Mouse (Mus musculus) stomach, postnatal 0 days (tissue): Measurements from ENCODE around the gene Kcnk5. TPM values are rescaled to one million over a fixed set of nuclear protein-coding genes. Genes with fewer than 3 reads are reported as not detected.

Experiments used
- ATAC-seq: fragments of 200-750 bp; cut with Nextera tagmentation; 2 replicates; pipeline ENCODE4 v1.8.0; 2017; ENCODE audit not compliant: low FRiP score, low TSS enrichment
- DNase-seq: peaks from one replicate; pipeline ENCODE4 v3.0.0-alpha.2; 2016; ENCODE audit warnings: low spot score
- H3K27ac ChIP-seq: fragments of 300-500 bp; sonication (generic); replicated peaks from 2 replicates; pipeline ENCODE4 v1.5.1; 2014; ENCODE audit warnings: mild to moderate bottlenecking, control low read depth
- H3K27me3 ChIP-seq: fragments of 300-500 bp; sonication (generic); 2 replicates; pipeline ENCODE4 v1.6.1; 2014; ENCODE audit warnings: low read length; ENCODE audit not compliant: control insufficient read depth, insufficient read depth
- H3K36me3 ChIP-seq: fragments of 300-500 bp; sonication (generic); 2 replicates; pipeline ENCODE4 v1.6.1; 2014; ENCODE audit warnings: low read length, mixed read lengths; ENCODE audit not compliant: control insufficient read depth, insufficient read depth
- H3K4me1 ChIP-seq: fragments of 300-500 bp; sonication (generic); replicated peaks from 2 replicates; pipeline ENCODE4 v1.6.1; 2014; ENCODE audit warnings: antibody characterized with exemption; ENCODE audit not compliant: control insufficient read depth, insufficient read depth
- H3K4me2 ChIP-seq: fragments of 300-500 bp; sonication (generic); replicated peaks from 2 replicates; pipeline ENCODE4 v1.6.1; 2014; ENCODE audit warnings: low read depth, mild to moderate bottlenecking, control low read depth, moderate library complexity
- H3K4me3 ChIP-seq: fragments of 300-500 bp; sonication (generic); 2 replicates; pipeline ENCODE4 v1.5.1; 2014; ENCODE audit warnings: low read depth, low read length, control low read depth
- H3K9ac ChIP-seq: fragments of 300-500 bp; sonication (generic); 2 replicates; pipeline ENCODE4 v1.6.1; 2014; ENCODE audit warnings: mild to moderate bottlenecking, low read length, control low read depth, mixed read lengths
- H3K9me3 ChIP-seq: fragments of 300-500 bp; sonication (generic); 2 replicates; pipeline ENCODE4 v1.6.1; 2016; ENCODE audit warnings: low read length; ENCODE audit not compliant: control insufficient read depth
- CTCF ChIP-seq: IDR thresholded peaks from 2 replicates; pipeline ENCODE4 v1.5.1; 2016; ENCODE audit warnings: antibody characterized with exemption, low read depth, mild to moderate bottlenecking, moderate library complexity
- EP300 ChIP-seq: optimal IDR thresholded peaks from 2 replicates; pipeline ENCODE3; 2016; ENCODE audit warnings: antibody characterized with exemption
- WGBS: fragments of 180-500 bp; shearing (Covaris S2); extraction: QIAGEN DNeasy Blood & Tissue Kit; methylation state at CpG from one replicate; pipeline ENCODE4 v1.1.7; 2014; 5-methylcytosine and 5-hydroxymethylcytosine counted together
- polyA plus RNA-seq: library from polyadenylated mRNA; unstranded; fragments of >200 nt; fragmentation: Nextera tagmentation; extraction: Ambion mirVana; gene quantifications from 2 replicates; pipeline ENCODE4 v1.2.1, GENCODE M21; 2015

Kcnk5 gene
- polyA plus RNA-seq, 1 experiment from 2014 or later, result 8.3 TPM

DNA sequence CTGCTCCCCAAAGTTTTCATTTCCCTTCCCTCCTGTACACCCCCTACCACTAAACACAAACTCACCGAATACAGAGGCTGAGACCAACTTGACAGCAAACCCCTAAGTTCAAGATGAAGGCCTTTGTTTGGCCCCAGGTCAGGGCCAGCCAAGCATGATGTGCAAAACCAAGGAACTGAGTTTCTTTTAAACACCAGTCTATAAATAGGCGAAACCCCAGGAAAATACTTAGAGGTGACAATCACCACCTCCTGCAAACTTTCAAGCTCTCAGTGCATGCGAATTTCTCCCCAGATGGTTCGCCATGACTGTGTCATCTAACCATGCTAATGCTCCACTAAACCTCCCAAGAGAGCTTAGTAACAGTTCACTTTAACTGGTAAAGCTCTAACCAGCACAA is 5.9 kb downstream of the Kcnk5 start:
- no peak overlapping the region for H3K27ac ChIP-seq
- no peaks in the 10 kb centered on the region for H3K36me3 ChIP-seq
- H3K4me3 ChIP-seq, result no peak overlapping the region
- no peaks in the 10 kb centered on the region for H3K9me3 ChIP-seq
- 87% methylated on average over 4 of the region's 4 CpGs for WGBS
- H3K9ac ChIP-seq, result no peak overlapping the region
- no peak for TF ChIP-seq CTCF
- TF ChIP-seq EP300, result no peak
- H3K4me1 ChIP-seq, result 0 out of 2 replicates have a peak, but pooled peaks cover 4% of the 10 kb centered on the region
- H3K27me3 ChIP-seq, result no peaks in the 10 kb centered on the region
- ATAC-seq, result no peak
- H3K4me2 ChIP-seq, result no peak overlapping the region
- DNase-seq, result no peak

DNA sequence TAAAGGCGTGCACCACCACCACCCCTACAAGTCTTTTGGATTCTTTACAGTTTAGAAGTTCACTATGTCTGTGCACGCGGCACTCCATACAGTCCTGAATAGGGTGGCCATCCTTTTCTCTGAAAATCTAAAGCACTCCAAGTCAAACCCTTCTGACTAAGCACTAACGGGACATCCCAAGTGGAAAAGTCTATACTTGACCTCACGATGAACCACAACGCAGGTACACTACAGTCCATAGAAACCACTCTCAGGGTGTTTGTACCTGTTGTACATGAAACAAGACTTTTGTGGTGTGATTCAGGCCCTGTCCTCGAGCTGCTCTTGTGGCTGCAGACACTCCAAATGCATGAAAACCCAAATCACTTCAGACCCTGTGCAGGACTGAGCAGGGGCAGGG is 6.5 kb downstream of the Kcnk5 start:
- no peaks in the 10 kb centered on the region for H3K36me3 ChIP-seq
- no peak overlapping the region for H3K4me2 ChIP-seq
- no peaks in the 10 kb centered on the region for H3K4me1 ChIP-seq
- H3K27ac ChIP-seq, result no peak overlapping the region
- WGBS, result 87% methylated on average over 7 of the region's 7 CpGs
- TF ChIP-seq CTCF (no peak), EP300 (no peak)
- no peak overlapping the region for H3K9ac ChIP-seq
- no peak overlapping the region for H3K4me3 ChIP-seq
- no peaks in the 10 kb centered on the region for H3K27me3 ChIP-seq
- ATAC-seq (no peak), DNase-seq (no peak)
- H3K9me3 ChIP-seq, result no peaks in the 10 kb centered on the region

DNA sequence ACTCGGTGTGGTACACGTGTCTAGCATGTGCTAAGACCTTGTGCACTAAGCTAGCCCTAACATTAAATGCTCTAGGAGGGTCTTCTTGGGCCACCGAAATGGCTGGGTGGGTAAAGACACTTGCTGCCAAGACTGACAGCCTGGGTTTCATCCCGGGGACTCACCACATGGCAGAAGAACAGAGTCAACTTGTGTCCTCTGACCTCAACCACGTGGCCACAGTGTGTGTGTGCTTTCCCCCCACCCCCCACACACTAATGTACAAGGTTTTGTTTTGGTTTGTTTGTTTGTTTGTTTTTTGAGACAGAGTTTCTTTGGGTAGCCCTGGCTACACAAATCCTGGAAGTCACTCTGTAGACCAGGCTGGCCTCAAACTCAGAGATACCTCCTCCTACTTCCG is 6.9 kb downstream of the Kcnk5 start:
- Histone ChIP-seq H3K27me3 (no peaks in the 10 kb centered on the region), H3K4me1 (no peaks in the 10 kb centered on the region), H3K27ac (no peak overlapping the region), H3K4me2 (no peak overlapping the region), H3K9ac (no peak overlapping the region), H3K36me3 (no peaks in the 10 kb centered on the region), H3K9me3 (no peaks in the 10 kb centered on the region), H3K4me3 (no peak overlapping the region)
- WGBS, result 82% methylated on average over 6 of the region's 6 CpGs
- TF ChIP-seq EP300, result no peak
- no peak for TF ChIP-seq CTCF
- DNase-seq, result no peak
- no peak for ATAC-seq

DNA sequence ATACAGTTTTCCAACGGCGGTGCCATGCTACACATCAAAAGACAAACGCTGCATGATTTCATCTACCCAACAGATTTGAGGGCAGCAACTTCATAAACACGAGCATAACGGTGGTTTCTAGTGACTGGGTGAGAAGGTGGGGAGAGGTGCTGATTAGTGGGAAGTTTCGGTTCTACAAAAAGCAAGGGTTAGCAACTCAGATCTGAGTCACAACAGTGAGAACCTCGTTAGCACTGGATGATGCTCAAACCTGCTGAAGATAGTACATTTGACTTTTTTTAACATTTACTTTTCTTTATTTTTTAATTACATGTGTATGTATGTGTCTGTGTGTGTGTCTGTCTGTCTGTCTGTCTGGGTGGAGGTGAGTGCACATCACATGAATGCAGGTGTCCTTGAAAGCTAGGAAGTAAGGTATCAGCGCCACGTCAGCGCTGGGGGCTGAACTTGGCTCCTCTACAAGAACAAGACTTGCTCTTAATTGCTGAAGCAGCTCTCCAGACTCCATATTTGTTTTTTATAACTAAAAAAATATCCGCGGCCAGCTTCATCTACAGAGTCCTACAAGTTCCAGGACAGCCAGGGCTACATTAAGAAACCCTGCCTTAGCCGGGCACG is 7.6 kb downstream of the Kcnk5 start:
- Histone ChIP-seq H3K9ac (no peak overlapping the region), H3K4me1 (no peaks in the 10 kb centered on the region), H3K36me3 (no peaks in the 10 kb centered on the region), H3K4me3 (no peak overlapping the region), H3K4me2 (no peak overlapping the region), H3K27me3 (no peaks in the 10 kb centered on the region), H3K9me3 (no peaks in the 10 kb centered on the region), H3K27ac (no peak overlapping the region)
- 86% methylated on average over 14 of the region's 14 CpGs for WGBS
- ATAC-seq (no peak), DNase-seq (no peak)
- TF ChIP-seq EP300, result no peak
- no peak for TF ChIP-seq CTCF

DNA sequence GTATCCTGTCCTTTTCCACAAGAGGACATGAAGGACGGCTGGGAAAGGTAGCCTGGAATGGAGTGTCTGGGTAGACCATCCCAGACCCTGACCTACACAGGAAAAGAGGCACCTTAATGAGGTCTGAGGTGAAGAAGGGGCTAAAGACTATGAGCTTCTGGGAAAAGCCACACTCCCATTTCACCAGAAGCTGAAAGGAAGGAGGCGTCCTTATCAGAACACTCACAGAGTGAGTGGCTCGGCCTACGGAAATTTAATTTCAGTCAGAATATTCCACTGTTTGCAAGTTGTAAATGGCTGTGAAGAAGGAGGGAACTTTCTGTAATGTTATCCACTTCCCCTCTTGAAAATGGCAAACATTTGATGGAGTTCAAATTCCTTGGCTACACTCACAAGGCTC is 8.7 kb downstream of the Kcnk5 start:
- DNase-seq (no peak), ATAC-seq (no peak)
- H3K4me3 ChIP-seq, result no peak overlapping the region
- no peak overlapping the region for H3K9ac ChIP-seq
- H3K27me3 ChIP-seq, result no peaks in the 10 kb centered on the region
- H3K36me3 ChIP-seq, result no peaks in the 10 kb centered on the region
- no peak for TF ChIP-seq EP300
- no peak for TF ChIP-seq CTCF
- no peak overlapping the region for H3K4me2 ChIP-seq
- no peaks in the 10 kb centered on the region for H3K9me3 ChIP-seq
- H3K4me1 ChIP-seq, result no peaks in the 10 kb centered on the region
- WGBS, result 64% methylated on average over 4 of the region's 4 CpGs
- H3K27ac ChIP-seq, result no peak overlapping the region

DNA sequence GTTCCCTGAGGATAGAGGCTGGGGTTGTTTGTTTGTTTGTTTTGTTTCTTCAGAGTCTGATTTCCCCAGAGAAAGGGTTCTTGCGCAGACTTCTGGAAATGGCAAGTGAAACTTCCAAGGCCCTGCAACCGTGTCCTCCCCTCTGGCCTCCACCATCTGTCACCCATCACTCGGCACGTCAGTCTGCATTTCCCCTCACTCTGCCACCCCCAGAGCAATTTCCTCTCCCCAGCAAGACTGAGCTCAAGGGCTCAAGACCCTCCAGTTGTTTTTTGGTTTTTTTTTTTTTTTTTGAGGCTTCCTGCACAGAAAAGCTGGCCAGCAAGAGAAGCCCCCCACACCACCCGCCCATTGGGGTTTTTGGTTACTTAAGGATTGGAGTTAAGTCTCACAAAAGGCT is 9.1 kb downstream of the Kcnk5 start:
- no peak for DNase-seq
- 73% methylated on average over 5 of the region's 5 CpGs for WGBS
- H3K4me1 ChIP-seq, result no peaks in the 10 kb centered on the region; the same call in 1 of the 2 replicates
- H3K9me3 ChIP-seq, result no peaks in the 10 kb centered on the region
- TF ChIP-seq CTCF (no peak), EP300 (no peak)
- H3K27me3 ChIP-seq, result no peaks in the 10 kb centered on the region
- no peak overlapping the region for H3K27ac ChIP-seq
- no peak overlapping the region for H3K4me3 ChIP-seq
- H3K4me2 ChIP-seq, result no peak overlapping the region
- H3K36me3 ChIP-seq, result no peaks in the 10 kb centered on the region
- H3K9ac ChIP-seq, result no peak overlapping the region
- no peak for ATAC-seq
